Mouse (Mus musculus): ENCODE results near the gene Heg1.
A peak's percentile ranks its signal among the peaks of the same experiment; 100 is the strongest.

- TF ChIP-seq CTCF (IDR thresholded peaks at IDR 0.05; ENCODE audit: borderline replicate concordance, extremely low read depth, insufficient read depth, insufficient read length) (peak; percentile 67; the same call in 1 of the 2 replicates), POLR2A (IDR thresholded peaks at IDR 0.05; ENCODE audit: borderline replicate concordance, extremely low read depth, insufficient read depth, insufficient read length, poor library complexity, severe bottlenecking) (no peak)
These were observed 113.7 kb downstream of the Heg1 start for GRCm38 (mm10) chr16:33797860-33798259.
